Comparison of ENCODE assay signal across 17 mouse cellular contexts in genomic region chr14:76872510-76872909, GRCm38 (mm10).
"Had no signal": no experiment of that assay in that cellular context is flagged by ENCODE, and none has a peak within 500 bp of the region (broad histone marks: within the 10 kb centered on the region; RNA-seq: fewer than 3 reads in every experiment).

No protein-coding gene starts in this region.

- H3K9me3 ChIP-seq: midbrain, embryonic 10.5 days; midbrain, embryonic 12.5 days; neural tube, embryonic 13.5 days; neural tube, embryonic 15.5 days had no signal

- H3K36me3 ChIP-seq: midbrain, embryonic 10.5 days; midbrain, embryonic 12.5 days; neural tube, embryonic 13.5 days; neural tube, embryonic 15.5 days had no signal

- DNase-seq: lung, adult 18-20 months; lung, embryonic 14.5 days; lung, postnatal 10 days; lung, postnatal 4 days; midbrain, embryonic 14.5 days; retina, postnatal 1 day; right cerebral cortex, postnatal 4 days; spleen, adult 18-20 months; thymus, adult 18-20 months; thymus, postnatal 14 days; thymus, postnatal 36 days had no signal

- H3K4me2 ChIP-seq: lung, embryonic 14.5 days; midbrain, embryonic 12.5 days; neural tube, embryonic 13.5 days; neural tube, embryonic 15.5 days had no signal

- H3K4me3 ChIP-seq: midbrain, embryonic 10.5 days; midbrain, embryonic 12.5 days; myocyte; neural tube, embryonic 13.5 days; neural tube, embryonic 15.5 days had no signal

- H3K9ac ChIP-seq: lung, embryonic 14.5 days; midbrain, embryonic 12.5 days; neural tube, embryonic 13.5 days; neural tube, embryonic 15.5 days had no signal

- H3K27me3 ChIP-seq: neural tube, embryonic 13.5 days; neural tube, embryonic 15.5 days had no signal

- H3K27ac ChIP-seq: midbrain, embryonic 10.5 days; midbrain, embryonic 12.5 days; neural tube, embryonic 13.5 days; neural tube, embryonic 15.5 days had no signal

- ATAC-seq: midbrain, embryonic 16.5 days had no signal
